Mouse (Mus musculus): Measurements from ENCODE around the gene Cdk8.

Gene Cdk8

GRCm38 (mm10) chr5:146274420-146275045 lies 43.5 kb downstream of the Cdk8 start:
- peaks cover 68% of the 10 kb centered on the region for H3K36me3 ChIP-seq (ENCODE audit: insufficient read depth, low read length)
- no peaks in the 10 kb centered on the region for H3K27me3 ChIP-seq (ENCODE audit: insufficient read depth, low read length)
- peaks cover 11% of the 10 kb centered on the region for H3K4me1 ChIP-seq (replicated peaks; ENCODE audit: low read depth, low read length)
- no peak overlapping the region for H3K4me3 ChIP-seq (replicated peaks; ENCODE audit: low read length)
- no peaks in the 10 kb centered on the region for H3K9me3 ChIP-seq (ENCODE audit: low read length)
- TF ChIP-seq NANOG (IDR thresholded peaks at IDR 0.05; ENCODE audit: borderline replicate concordance, low read length) (no peak), CTCF (conservative IDR thresholded peaks at IDR 0.05; ENCODE audit: low read length) (no peak), POU5F1 (IDR thresholded peaks at IDR 0.05; ENCODE audit: borderline replicate concordance, low read length) (no peak)

- Histone ChIP-seq H3K4me1 (replicated peaks; ENCODE audit: low read depth, low read length) (no peaks in the 10 kb centered on the region), H3K27me3 (ENCODE audit: insufficient read depth, low read length) (no peaks in the 10 kb centered on the region), H3K4me3 (replicated peaks; ENCODE audit: low read length) (no peak overlapping the region), H3K9me3 (ENCODE audit: low read length) (no peaks in the 10 kb centered on the region), H3K36me3 (ENCODE audit: insufficient read depth, low read length) (peaks cover 61% of the 10 kb centered on the region)
- TF ChIP-seq CTCF (conservative IDR thresholded peaks at IDR 0.05; ENCODE audit: low read length) (no peak), POU5F1 (IDR thresholded peaks at IDR 0.05; ENCODE audit: borderline replicate concordance, low read length) (no peak), NANOG (IDR thresholded peaks at IDR 0.05; ENCODE audit: borderline replicate concordance, low read length) (no peak)
Observed at GRCm38 (mm10) chr5:146277513-146277912, 46.5 kb downstream of the Cdk8 start.

- no peak overlapping the region for H3K4me3 ChIP-seq (replicated peaks; ENCODE audit: low read length)
- TF ChIP-seq POU5F1 (IDR thresholded peaks at IDR 0.05; ENCODE audit: borderline replicate concordance, low read length) (no peak), CTCF (conservative IDR thresholded peaks at IDR 0.05; ENCODE audit: low read length) (no peak), NANOG (IDR thresholded peaks at IDR 0.05; ENCODE audit: borderline replicate concordance, low read length) (no peak)
- H3K4me1 ChIP-seq (replicated peaks; ENCODE audit: low read depth, low read length) = no peaks in the 10 kb centered on the region
Observed at GRCm38 (mm10) chr5:146280012-146280411, 49.0 kb downstream of the Cdk8 start.

GRCm38 (mm10) chr5:146281241-146281818 lies 50.3 kb downstream of the Cdk8 start:
- Histone ChIP-seq H3K9me3 (ENCODE audit: low read length) (no peaks in the 10 kb centered on the region), H3K4me1 (replicated peaks; ENCODE audit: low read depth, low read length) (no peaks in the 10 kb centered on the region), H3K36me3 (ENCODE audit: insufficient read depth, low read length) (peaks cover 59% of the 10 kb centered on the region), H3K4me3 (replicated peaks; ENCODE audit: low read length) (no peak overlapping the region), H3K27me3 (ENCODE audit: insufficient read depth, low read length) (no peaks in the 10 kb centered on the region)
- TF ChIP-seq CTCF (conservative IDR thresholded peaks at IDR 0.05; ENCODE audit: low read length) = no peak
- TF ChIP-seq NANOG (IDR thresholded peaks at IDR 0.05; ENCODE audit: borderline replicate concordance, low read length) = no peak
- no peak for TF ChIP-seq POU5F1 (IDR thresholded peaks at IDR 0.05; ENCODE audit: borderline replicate concordance, low read length)

More at GRCm38 (mm10) chr5:146280012-146280411, 49.0 kb downstream of the Cdk8 start:
- Histone ChIP-seq H3K36me3 (ENCODE audit: insufficient read depth, low read length) (peaks cover 59% of the 10 kb centered on the region), H3K9me3 (ENCODE audit: low read length) (no peaks in the 10 kb centered on the region), H3K27me3 (ENCODE audit: insufficient read depth, low read length) (no peaks in the 10 kb centered on the region)

GRCm38 (mm10) chr5:146281884-146282579 lies 51.0 kb downstream of the Cdk8 start:
- Histone ChIP-seq H3K36me3 (ENCODE audit: insufficient read depth, low read length) (peaks cover 63% of the 10 kb centered on the region), H3K4me1 (replicated peaks; ENCODE audit: low read depth, low read length) (no peaks in the 10 kb centered on the region), H3K9me3 (ENCODE audit: low read length) (no peaks in the 10 kb centered on the region), H3K27me3 (ENCODE audit: insufficient read depth, low read length) (no peaks in the 10 kb centered on the region), H3K4me3 (replicated peaks; ENCODE audit: low read length) (no peak overlapping the region)
- TF ChIP-seq NANOG (IDR thresholded peaks at IDR 0.05; ENCODE audit: borderline replicate concordance, low read length) (no peak), POU5F1 (IDR thresholded peaks at IDR 0.05; ENCODE audit: borderline replicate concordance, low read length) (no peak), CTCF (conservative IDR thresholded peaks at IDR 0.05; ENCODE audit: low read length) (no peak)

GRCm38 (mm10) chr5:146283899-146284298 lies 52.9 kb downstream of the Cdk8 start:
- H3K9me3 ChIP-seq (ENCODE audit: low read length) = no peaks in the 10 kb centered on the region
- H3K4me3 ChIP-seq (replicated peaks; ENCODE audit: low read length) = no peak overlapping the region
- no peak for TF ChIP-seq CTCF (conservative IDR thresholded peaks at IDR 0.05; ENCODE audit: low read length)
- no peak for TF ChIP-seq NANOG (IDR thresholded peaks at IDR 0.05; ENCODE audit: borderline replicate concordance, low read length)
- TF ChIP-seq POU5F1 (IDR thresholded peaks at IDR 0.05; ENCODE audit: borderline replicate concordance, low read length) = no peak
- H3K36me3 ChIP-seq (ENCODE audit: insufficient read depth, low read length) = peaks cover 72% of the 10 kb centered on the region
- no peaks in the 10 kb centered on the region for H3K27me3 ChIP-seq (ENCODE audit: insufficient read depth, low read length)
- H3K4me1 ChIP-seq (replicated peaks; ENCODE audit: low read depth, low read length) = no peaks in the 10 kb centered on the region

- H3K4me3 ChIP-seq (replicated peaks; ENCODE audit: low read length) = no peak overlapping the region
Observed at GRCm38 (mm10) chr5:146287416-146287815, 56.4 kb downstream of the Cdk8 start.

GRCm38 (mm10) chr5:146288048-146288501 lies 57.0 kb downstream of the Cdk8 start:
- Histone ChIP-seq H3K4me1 (replicated peaks; ENCODE audit: low read depth, low read length) (no peaks in the 10 kb centered on the region), H3K27me3 (ENCODE audit: insufficient read depth, low read length) (no peaks in the 10 kb centered on the region), H3K4me3 (replicated peaks; ENCODE audit: low read length) (no peak overlapping the region), H3K9me3 (ENCODE audit: low read length) (no peaks in the 10 kb centered on the region), H3K36me3 (ENCODE audit: insufficient read depth, low read length) (peaks cover 67% of the 10 kb centered on the region)
- TF ChIP-seq CTCF (conservative IDR thresholded peaks at IDR 0.05; ENCODE audit: low read length) (no peak), POU5F1 (IDR thresholded peaks at IDR 0.05; ENCODE audit: borderline replicate concordance, low read length) (no peak), NANOG (IDR thresholded peaks at IDR 0.05; ENCODE audit: borderline replicate concordance, low read length) (no peak)

More at GRCm38 (mm10) chr5:146287416-146287815, 56.4 kb downstream of the Cdk8 start:
- H3K9me3 ChIP-seq (ENCODE audit: low read length) = no peaks in the 10 kb centered on the region
- H3K36me3 ChIP-seq (ENCODE audit: insufficient read depth, low read length) = peaks cover 68% of the 10 kb centered on the region
- no peak for TF ChIP-seq NANOG (IDR thresholded peaks at IDR 0.05; ENCODE audit: borderline replicate concordance, low read length)
- TF ChIP-seq CTCF (conservative IDR thresholded peaks at IDR 0.05; ENCODE audit: low read length) = no peak
- no peak for TF ChIP-seq POU5F1 (IDR thresholded peaks at IDR 0.05; ENCODE audit: borderline replicate concordance, low read length)
- H3K4me1 ChIP-seq (replicated peaks; ENCODE audit: low read depth, low read length) = no peaks in the 10 kb centered on the region
- H3K27me3 ChIP-seq (ENCODE audit: insufficient read depth, low read length) = no peaks in the 10 kb centered on the region
